Mouse (Mus musculus): ENCODE data around the gene Zxdc.
A peak's percentile ranks its signal among the peaks of the same experiment; 100 is the strongest.

The Zxdc gene

DNA sequence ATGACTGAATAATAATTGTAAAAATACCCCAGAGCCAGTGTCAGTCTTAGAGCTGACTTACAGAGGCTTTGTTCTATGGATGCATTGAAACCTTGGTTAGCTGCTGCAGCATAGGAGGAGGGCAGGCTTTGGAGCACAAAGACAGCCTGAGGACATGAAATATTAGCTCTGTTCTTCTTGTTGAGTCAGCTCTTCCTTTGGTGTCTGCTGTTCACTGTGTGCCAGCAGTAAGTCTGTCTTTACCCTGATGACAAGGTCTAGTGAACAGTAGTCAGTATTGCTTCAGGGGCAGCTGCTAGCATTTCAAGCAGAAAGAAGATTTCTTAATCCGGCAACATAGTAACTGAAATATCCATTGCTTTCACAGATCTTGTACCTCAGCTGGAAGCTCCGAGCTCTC, 12.2 kb downstream of the Zxdc start:
- DNase-seq: no peak

DNA sequence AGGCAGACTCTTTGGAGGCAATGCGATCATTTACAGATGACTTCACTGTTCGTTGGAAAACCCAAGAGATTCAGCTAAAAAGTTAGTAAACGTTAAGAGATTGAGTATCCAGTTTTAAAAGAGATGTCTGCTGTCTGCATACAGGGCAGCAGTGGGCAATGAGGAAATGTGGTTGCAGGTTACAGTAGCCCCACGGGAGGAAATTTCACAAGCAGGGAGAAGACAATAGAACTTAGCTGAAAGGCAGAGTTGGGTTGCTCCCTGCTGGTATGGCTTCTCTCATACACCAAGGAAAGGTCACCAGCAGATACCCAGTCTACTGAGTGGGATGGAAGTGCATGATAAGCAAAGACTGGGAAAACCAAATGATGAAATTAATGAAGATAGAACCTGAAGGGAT, 21.3 kb downstream of the Zxdc start:
- DNase-seq: no peak

- DNase-seq: no peak
Observed at GRCm38 (mm10) chr6:90393948-90394347, 24.7 kb downstream of the Zxdc start.

DNA sequence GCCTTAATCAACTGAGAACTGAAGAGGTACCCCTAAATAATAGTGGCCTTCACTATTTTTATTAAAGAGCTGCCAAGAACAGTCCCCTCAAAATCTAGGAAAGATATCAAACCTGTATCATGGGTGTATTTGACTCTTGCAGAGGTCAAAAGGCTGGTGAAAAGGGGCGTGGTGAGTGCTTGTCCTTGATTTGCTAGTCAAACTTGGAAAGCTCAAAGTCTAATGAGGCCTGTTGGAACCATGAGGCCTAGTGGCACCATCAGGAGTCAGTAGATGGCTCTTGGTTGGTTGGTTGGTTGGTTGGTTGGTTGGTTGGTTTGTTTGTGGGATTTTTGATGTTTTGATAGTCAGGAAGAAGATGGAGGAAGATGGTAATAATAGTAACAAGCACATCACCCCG, 26.5 kb downstream of the Zxdc start:
- no peak for DNase-seq

DNA sequence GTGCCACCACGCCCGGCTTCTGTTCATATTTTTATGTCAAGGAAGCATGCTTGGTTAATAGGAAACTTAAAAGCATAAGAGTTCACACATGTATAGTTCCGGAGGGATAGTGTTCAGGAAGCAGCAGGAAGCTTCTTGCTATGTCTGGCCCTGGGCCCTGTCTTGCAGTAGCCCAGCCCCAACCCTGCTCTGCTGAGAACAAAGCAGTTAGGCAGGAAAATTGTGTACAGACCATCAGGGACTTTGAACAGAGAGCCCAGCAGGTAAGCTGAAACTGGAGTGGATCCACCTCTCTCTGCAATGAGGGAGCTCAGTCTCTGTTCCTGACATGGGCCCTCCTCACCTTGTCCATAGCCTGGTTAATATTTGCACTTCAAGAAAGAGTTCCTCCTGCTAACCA, 28.0 kb downstream of the Zxdc start:
- no peak for DNase-seq

- no peak for DNase-seq
Observed at GRCm38 (mm10) chr6:90408632-90409031, 39.3 kb downstream of the Zxdc start.

- DNase-seq: no peak
Observed at GRCm38 (mm10) chr6:90410972-90411371, 41.7 kb downstream of the Zxdc start.

DNA sequence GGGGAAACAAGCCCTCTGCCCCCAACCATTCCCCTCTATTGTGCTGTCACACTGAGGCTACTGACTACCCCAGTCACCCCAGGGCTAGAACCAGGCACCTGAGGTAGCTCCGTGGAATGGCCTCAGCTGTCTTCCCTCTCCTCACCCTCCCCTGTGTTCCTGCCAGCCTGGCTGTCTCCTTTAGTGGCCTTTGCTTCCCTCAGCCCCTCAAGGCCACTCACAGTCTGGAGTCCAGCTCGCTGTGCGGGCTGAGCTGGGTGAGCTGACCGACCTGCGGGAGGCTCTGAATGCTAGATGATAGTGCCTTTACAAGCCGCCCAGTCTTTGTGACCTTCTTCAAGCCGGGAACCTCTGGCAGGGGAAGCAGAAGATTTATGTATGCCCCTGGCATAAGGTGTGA, 42.6 kb downstream of the Zxdc start:
- no peak for DNase-seq

- peak; percentile 82 to 85 for DNase-seq
Observed at GRCm38 (mm10) chr6:90422565-90422964, 53.3 kb downstream of the Zxdc start.

DNA sequence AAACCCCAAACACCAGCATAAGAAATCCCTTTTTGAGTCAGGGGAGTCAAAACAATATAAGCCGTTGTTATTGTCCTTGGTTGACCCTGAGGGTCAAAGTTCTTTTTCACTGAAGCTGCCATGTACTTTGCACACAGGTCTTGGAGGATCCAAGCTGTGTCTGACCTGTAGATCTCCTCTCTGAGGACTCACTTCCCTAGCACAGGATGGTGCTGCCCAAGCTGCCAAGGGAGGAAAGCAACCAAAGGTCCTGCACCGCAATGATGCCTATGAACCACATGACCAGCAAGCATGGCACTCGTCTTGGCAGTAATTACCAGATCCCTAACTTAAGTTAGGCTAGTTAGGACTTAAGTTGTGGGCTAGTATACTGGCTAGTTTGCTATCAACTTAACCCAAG, 56.1 kb downstream of the Zxdc start:
- DNase-seq: no peak

- no peak for DNase-seq
Observed at GRCm38 (mm10) chr6:90426003-90426402, 56.7 kb downstream of the Zxdc start.

- peak; percentile 76 to 78 for DNase-seq
Observed at GRCm38 (mm10) chr6:90428380-90428974, 59.2 kb downstream of the Zxdc start, which contains the start of gene Cfap100. Gene Cfap100 (minus strand): TSS chr6:90428797.

GRCm38 (mm10) chr6:90429911-90430310, 60.6 kb downstream of the Zxdc start:
- DNase-seq: no peak

GRCm38 (mm10) chr6:90431487-90431886, 62.2 kb downstream of the Zxdc start:
- no peak for DNase-seq

- DNase-seq: no peak
Observed at GRCm38 (mm10) chr6:90434687-90435086, 65.4 kb downstream of the Zxdc start.

DNA sequence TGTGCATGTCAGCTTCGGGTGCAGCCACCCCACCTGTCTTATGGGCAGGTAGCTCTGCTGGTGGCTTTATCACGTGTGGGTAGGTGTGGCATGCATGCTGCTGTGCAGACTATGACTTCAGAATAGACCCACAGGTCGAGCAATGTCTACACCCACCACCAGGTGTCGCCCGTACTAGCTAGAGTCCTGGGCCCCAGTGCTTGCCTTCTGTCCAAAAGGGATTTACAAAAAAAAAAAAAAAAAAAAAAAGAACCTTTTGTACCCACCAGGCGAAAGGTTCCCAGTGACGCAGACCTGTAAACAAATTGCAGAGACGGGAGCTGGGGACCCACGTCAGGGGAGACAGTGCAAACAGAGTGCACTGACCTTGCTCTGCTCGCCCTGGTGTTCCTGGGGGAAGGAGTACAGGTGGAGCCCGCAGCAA, 65.9 kb downstream of the Zxdc start:
- DNase-seq: peak; percentile 86 to 90

DNA sequence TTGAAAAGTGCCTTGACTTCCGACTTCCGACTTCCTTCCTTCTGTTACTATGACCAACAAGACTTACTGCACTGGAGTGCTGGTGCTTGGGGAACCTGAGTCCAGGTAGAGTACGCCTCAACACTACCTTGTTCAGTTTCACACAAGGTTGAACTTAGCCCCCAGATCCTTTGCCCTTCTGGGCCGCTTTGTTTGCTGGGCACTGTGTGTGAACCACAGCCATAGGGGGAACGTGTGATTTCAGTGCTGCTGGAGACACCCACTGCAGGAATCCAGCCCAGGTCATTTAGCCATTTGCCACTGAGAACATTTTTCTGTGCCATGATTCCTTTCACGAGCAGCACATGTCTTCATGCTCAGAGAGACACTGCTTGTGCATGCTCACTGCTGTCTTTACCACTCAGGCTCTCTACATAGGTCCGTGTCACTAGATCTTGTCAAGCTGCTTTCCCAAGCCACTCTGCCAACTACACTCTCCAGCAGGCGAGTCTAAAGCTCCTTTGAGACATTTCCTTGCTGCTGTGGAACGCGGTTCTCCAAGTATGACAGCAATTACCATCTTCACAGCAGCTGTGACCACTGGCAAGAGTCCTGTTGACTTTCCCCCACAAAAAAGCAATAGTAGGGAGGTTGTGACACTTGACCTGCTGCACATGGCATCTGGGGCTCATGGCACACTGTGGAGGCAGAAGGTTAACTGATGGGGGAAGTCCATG, 67.1 kb downstream of the Zxdc start:
- DNase-seq: no peak

DNA sequence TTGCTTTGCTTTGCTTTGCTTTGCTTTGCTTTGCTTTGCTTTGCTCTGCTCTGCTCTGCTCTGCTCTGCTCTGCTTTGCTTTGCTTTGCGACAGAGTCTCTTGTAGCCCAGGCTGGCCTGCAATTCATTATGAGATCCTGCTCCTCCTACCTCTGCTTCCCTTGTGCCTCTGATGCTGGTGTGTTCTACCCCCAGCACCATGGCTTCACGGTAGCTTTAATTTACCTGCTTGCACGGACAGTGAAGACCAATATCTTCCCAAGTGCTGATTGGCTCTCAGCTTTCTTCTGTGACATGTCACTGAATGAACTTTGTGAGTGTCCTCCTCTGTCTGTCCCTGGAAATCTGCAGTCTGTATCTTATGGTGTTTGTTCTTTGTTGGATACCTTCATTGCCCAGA, 67.7 kb downstream of the Zxdc start:
- DNase-seq: no peak

DNA sequence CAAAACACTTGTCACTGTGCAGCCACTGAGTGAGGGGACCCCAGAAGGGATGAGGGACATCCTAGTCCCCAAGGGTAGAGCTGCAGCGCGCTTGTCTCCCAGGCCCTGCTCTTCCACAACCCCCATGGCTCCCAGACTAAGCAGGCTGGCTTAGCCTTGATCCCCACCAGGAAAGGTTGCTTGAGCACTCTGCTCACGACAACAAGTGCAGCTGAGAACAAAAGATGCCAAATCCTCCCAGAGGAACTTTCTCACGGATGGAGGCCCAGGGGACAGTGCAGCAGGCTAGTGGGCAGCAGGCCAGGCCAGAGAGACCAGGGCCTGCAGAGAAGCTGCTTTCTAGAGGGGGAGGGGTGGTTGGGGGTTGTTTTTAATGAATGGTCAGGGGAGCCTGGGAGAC, 77.6 kb downstream of the Zxdc start:
- DNase-seq: no peak

GRCm38 (mm10) chr6:90450179-90450578, 80.9 kb downstream of the Zxdc start:
- peak; percentile 89 to 90 for DNase-seq

- peak; percentile 29 to 32 for DNase-seq
Observed at GRCm38 (mm10) chr6:90450697-90451096, 81.4 kb downstream of the Zxdc start.

DNA sequence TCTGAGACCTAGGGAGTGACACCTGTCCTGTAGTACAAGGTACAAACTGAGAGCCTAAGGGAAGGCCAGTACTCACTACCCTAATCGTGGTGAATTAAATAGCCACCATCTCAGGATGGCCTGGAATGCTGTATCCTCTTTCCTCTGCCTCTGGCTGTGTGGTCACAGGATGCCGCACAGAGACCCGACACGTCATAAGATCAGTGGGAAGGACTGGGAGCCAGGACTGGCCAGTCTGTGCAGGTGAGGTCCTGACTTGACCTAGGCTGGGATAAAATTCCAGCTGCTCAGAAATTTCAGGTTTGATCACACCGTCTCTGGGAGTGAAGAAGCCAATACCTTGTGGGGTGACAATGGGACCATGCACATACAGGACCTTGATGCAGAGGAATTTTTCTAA, 82.2 kb downstream of the Zxdc start:
- DNase-seq: no peak

- no peak for DNase-seq
Observed at GRCm38 (mm10) chr6:90452603-90453002, 83.3 kb downstream of the Zxdc start.
